Mouse (Mus musculus) CH12.LX (cell line): ENCODE results near the gene Nr4a3.

Experiments
- CTCF ChIP-seq, 2 experiments: IDR thresholded peaks in 1 of 2; conservative IDR thresholded peaks in 1 of 2; 2 replicates each; pipeline ENCODE4 v1.5.1; 2011 to 2012; ENCODE audit warnings: low read depth in 2 of 2, low read length in 2 of 2, improper control_type of control experiment in 1 of 2, inconsistent platforms in 1 of 2, mild to moderate bottlenecking in 1 of 2, moderate library complexity in 1 of 2
- EP300 ChIP-seq: IDR thresholded peaks from 2 replicates; pipeline ENCODE4 v1.6.1; 2011; ENCODE audit warnings: low read length, improper control_type of control experiment
- RCOR1 ChIP-seq: conservative IDR thresholded peaks from 2 replicates; pipeline ENCODE4 v1.6.1; 2012; ENCODE audit warnings: low read depth, mild to moderate bottlenecking, inconsistent platforms, low read length, improper control_type of control experiment
- ZMIZ1 ChIP-seq: IDR thresholded peaks from 2 replicates; pipeline ENCODE4 v1.6.1; 2012; ENCODE audit warnings: low read depth, mild to moderate bottlenecking, inconsistent platforms, low read length, improper control_type of control experiment

- TF ChIP-seq CTCF (conservative IDR thresholded peaks at IDR 0.05 in 1 of 2, IDR thresholded peaks at IDR 0.05 in 1 of 2; ENCODE audit: low read depth in 2 of 2, low read length in 2 of 2), result no peak
- no peak for TF ChIP-seq RCOR1
- no peak for TF ChIP-seq EP300
- TF ChIP-seq ZMIZ1, result no peak
Observed at GRCm38 (mm10) chr4:48042466-48042785, 2.5 kb upstream of the Nr4a3 start.
